Mouse (Mus musculus) heart, embryonic 15.5 days (tissue): Measurements from ENCODE around the gene Fnbp1l. TPM values are rescaled to one million over a fixed set of nuclear protein-coding genes. Genes with fewer than 3 reads are reported as not detected.

ENCODE experiments used
- ATAC-seq: fragments of 200-750 bp; cut with Nextera tagmentation; replicated peaks from 2 replicates; pipeline ENCODE4 v1.8.0; 2017; ENCODE audit warnings: low read depth, moderate TSS enrichment; ENCODE audit not compliant: insufficient number of reproducible peaks, insufficient read depth, low FRiP score
- H3K27ac ChIP-seq: fragments of 300-500 bp; sonication (generic); 2 replicates; pipeline ENCODE4 v1.5.1; 2015; ENCODE audit warnings: mild to moderate bottlenecking, inconsistent platforms
- H3K27me3 ChIP-seq: fragments of 300-500 bp; sonication (generic); 2 replicates; pipeline ENCODE4 v1.6.1; 2015; ENCODE audit warnings: inconsistent platforms
- H3K36me3 ChIP-seq: fragments of 300-500 bp; sonication (generic); 2 replicates; pipeline ENCODE4 v1.6.1; 2015; ENCODE audit warnings: mild to moderate bottlenecking, inconsistent platforms
- H3K4me1 ChIP-seq: fragments of 300-500 bp; sonication (generic); replicated peaks from 2 replicates; pipeline ENCODE4 v1.6.1; 2015; ENCODE audit warnings: inconsistent platforms
- H3K4me2 ChIP-seq: fragments of 300-500 bp; sonication (generic); 2 replicates; pipeline ENCODE4 v1.6.1; 2015; ENCODE audit warnings: inconsistent platforms, mild to moderate bottlenecking, moderate library complexity
- H3K4me3 ChIP-seq: fragments of 300-500 bp; sonication (generic); 2 replicates; pipeline ENCODE4 v1.5.1; 2015; ENCODE audit warnings: mild to moderate bottlenecking, inconsistent platforms
- H3K9ac ChIP-seq: fragments of 300-500 bp; sonication (generic); 2 replicates; pipeline ENCODE4 v1.6.1; 2015; ENCODE audit warnings: mild to moderate bottlenecking, inconsistent platforms
- H3K9me3 ChIP-seq: fragments of 300-500 bp; sonication (generic); replicated peaks from 2 replicates; pipeline ENCODE4 v1.6.1; 2016; ENCODE audit warnings: inconsistent platforms
- WGBS: fragments of 180-500 bp; shearing (Covaris S2); methylation state at CpG from one replicate; pipeline ENCODE4 v1.1.7; 2015; ENCODE audit warnings: mixed read lengths; 5-methylcytosine and 5-hydroxymethylcytosine counted together
- microRNA-seq: library from miRNA; unstranded; fragments of <30 nt; microRNA quantifications from one replicate; pipeline ENCODE4, GENCODE M21; 2016
- polyA plus RNA-seq: library from polyadenylated mRNA; unstranded; fragments of >200 nt; fragmentation: Nextera tagmentation; extraction: Ambion mirVana; gene quantifications from 2 replicates; pipeline ENCODE4 v1.2.1, GENCODE M21; 2015

Fnbp1l gene
- polyA plus RNA-seq, 1 experiment from 2014 or later: 24.1 TPM

GRCm38 (mm10) chr3:122490574-122490973 is 128.9 kb downstream of the Fnbp1l start:
- no peak overlapping the region for H3K27ac ChIP-seq
- 45% methylated on average over 6 of the region's 6 CpGs for WGBS
- H3K9me3 ChIP-seq: no peaks in the 10 kb centered on the region
- H3K4me2 ChIP-seq: no peak overlapping the region
- no peak for ATAC-seq
- H3K36me3 ChIP-seq: no peaks in the 10 kb centered on the region
- 0 out of 2 replicates have a peak, but pooled peaks cover 8% of the 10 kb centered on the region for H3K27me3 ChIP-seq
- H3K4me3 ChIP-seq: no peak overlapping the region
- H3K4me1 ChIP-seq: 0 out of 2 replicates have a peak, but pooled peaks cover 4% of the 10 kb centered on the region
- H3K9ac ChIP-seq: no peak overlapping the region

Small RNAs within 50 kb of the gene (microRNA-seq; reads per million reads assigned to microRNA genes)
- gene Mir7657: not detected

Other genes starting within 250 kb of the Fnbp1l start
- gene Pde5a, start 109.2 kb upstream of the Fnbp1l start, polyA plus RNA-seq: 2.6 and 3.9 TPM in 2 replicates